Mouse (Mus musculus): ENCODE measurements around the gene Bcat1. TPM values are rescaled to one million over a fixed set of nuclear protein-coding genes. Genes with fewer than 3 reads are reported as not detected.
A peak's percentile ranks its signal among the peaks of the same experiment; 100 is the strongest.

Gene Bcat1
- 0.25 TPM in 1 of 2 replicates, not detected in the other for total RNA-seq (2015)
- total RNA-seq (2017) = 0.24 TPM in 1 of 2 replicates, not detected in the other

- ATAC-seq (ENCODE audit: poor library complexity, severe bottlenecking) = peak; percentile 54
Measured at GRCm38 (mm10) chr6:145075548-145076224, at the start of gene Bcat1. Gene Bcat1 (minus strand): TSS chr6:145076184.

GRCm38 (mm10) chr6:145125591-145126113 is 49.7 kb upstream of the Bcat1 start:
- no peak for ATAC-seq (ENCODE audit: poor library complexity, severe bottlenecking)

DNA sequence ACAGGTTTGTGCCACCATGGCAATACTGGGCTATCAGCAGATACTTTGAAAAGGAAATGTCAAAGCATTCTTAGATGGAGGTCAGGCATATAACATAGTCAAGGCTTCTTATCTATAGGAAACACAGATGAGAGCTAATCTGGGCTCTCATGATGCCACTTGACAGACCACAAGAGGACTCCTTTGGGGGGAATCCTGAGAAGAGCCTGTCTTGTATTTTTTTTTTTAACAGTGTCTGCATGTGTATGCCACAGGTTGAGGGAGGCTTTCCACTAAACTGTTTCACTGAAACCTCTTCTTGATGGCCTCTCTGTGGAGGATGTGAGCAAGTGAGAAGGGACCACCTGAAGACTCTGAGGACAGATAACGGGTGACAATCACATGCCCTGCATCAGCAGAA is 48.6 kb upstream of the Bcat1 start:
- ATAC-seq (ENCODE audit: poor library complexity, severe bottlenecking) = no peak

DNA sequence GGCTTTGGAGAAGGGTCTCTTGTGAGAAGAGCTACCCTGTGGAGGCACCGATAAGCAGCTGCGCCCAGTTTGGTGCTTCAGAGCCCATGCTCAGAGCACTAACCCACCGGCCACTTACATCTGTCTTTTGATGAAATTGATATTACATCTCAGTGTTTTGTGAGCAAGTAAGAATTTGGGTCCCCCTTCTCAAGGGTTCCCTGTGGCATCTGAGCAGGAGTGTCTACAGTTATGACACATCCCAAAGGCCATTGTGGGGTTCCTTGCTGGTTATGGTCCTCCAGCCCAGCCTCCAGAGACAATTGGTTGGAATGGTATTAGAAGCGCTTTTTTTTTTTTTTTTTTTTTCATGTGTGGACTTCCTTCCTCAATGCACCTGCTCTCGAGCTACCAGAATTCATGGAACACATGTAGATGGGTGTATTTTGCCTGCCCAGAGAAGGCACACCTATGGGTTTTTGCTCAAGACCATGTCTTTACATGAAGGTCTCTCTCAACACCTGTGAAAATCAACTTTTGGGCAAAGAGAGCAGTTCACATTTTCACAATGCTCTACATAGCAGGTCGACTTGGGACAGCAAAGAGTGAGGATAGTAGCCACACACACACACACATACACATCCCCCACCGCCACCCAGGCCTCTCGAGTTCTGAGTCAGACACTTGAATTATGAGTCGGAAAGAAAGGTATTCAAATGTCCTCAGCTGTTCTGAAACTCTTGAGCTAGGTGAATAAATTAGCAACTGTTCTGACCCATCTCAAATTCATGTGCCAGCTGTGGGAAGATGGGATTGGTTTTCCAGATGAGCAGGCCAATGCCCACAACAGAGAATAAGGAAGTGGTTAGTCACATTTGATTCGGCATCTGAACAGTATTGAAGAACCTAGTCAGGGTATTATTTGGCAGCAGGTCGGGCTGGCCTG is 47.4 kb upstream of the Bcat1 start:
- ATAC-seq (ENCODE audit: poor library complexity, severe bottlenecking) = peak; percentile 16

- ATAC-seq (ENCODE audit: poor library complexity, severe bottlenecking) = no peak
Measured at GRCm38 (mm10) chr6:145122423-145123059, 46.6 kb upstream of the Bcat1 start.

GRCm38 (mm10) chr6:145121590-145122420 is 45.8 kb upstream of the Bcat1 start:
- peak; percentile 77 for ATAC-seq (ENCODE audit: poor library complexity, severe bottlenecking)

DNA sequence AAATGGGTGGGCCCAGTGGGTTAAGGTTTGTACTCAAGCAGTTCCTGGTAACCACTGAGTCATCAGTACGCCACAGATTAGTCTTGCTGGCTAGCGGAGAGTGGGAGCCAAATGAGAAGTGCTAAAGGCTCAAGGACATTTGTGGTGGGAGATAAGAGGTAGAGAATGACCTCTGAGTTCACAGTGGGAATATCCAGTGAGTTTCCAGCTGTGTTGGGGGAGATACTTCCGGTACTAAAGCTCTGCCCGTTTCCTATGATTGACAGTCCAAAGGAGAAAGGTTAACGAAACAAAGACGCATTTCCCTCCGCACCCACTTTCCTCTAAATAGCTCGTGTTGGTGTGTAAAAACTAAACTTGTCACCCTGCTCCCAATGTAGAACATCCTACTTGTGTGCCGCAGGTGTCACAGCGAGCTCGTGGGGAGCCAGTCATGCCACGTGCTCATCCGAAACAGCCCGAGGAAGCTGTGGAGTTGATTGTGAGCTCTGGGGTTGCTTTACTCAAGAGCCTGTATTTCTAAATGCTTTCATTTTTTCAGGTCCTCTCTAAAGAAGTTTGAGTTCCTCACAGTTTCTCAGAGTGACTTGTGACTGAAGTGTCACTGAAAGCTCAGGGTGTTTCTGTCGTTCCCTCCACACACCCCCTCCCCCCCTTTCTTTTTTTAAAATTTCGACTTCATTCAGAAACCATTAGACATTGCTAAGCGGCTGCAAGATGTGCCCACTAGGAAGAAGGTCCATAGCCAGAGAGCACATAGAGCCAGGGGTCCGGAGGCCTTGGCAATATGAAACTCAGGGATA is 45.0 kb upstream of the Bcat1 start:
- peak; percentile 41 for ATAC-seq (ENCODE audit: poor library complexity, severe bottlenecking)

DNA sequence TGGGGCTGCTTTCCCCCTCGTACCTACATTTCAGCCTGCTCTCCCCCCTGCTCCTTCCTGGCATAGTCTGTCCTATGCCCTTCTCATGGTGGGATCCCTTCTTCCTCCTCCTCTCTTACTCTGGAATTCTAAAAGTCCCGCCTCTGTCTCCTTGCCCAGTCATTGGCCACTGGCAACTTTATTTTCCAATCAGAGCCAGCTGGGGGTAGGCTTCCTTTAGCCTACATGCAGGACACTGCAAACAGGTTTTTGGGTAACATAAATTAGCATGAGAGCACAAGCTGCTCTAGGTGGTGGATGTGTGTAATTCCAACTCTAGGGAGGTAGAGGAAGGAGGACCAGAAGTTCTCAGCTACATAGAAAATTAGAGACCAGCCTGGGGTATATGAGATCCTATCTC is 44.1 kb upstream of the Bcat1 start:
- ATAC-seq (ENCODE audit: poor library complexity, severe bottlenecking) = no peak

GRCm38 (mm10) chr6:145116098-145116672 is 40.2 kb upstream of the Bcat1 start:
- peak; percentile 36 for ATAC-seq (ENCODE audit: poor library complexity, severe bottlenecking)

DNA sequence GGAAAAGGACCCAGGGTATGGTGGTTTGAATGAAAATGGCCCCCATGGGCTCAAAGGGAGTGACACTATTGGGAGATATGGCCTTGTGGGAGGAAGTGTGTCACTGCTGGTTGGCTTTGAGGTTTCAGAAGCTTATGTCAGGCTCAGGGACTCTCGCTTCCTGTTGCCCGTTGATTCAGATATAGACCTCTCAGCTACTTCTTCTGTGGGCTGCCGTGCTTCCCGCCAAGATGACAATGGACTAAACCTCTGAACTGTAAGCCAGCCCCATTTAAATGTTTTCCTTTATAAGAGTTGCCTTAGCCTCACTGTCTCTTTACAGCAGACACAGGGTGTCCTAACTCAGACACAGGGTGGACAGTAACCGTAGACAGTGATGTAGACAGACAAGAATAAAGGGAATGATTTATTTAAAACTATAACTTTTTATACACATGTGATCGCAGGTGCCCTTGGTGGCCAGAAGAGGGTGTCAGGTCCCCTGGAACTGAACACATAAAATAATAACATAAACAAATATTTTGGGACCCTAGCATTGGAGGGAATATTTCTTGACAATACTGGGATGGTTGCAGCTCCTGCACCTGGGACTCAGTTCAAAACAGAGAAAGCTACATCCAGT is 39.6 kb upstream of the Bcat1 start, which contains the start of gene Lrmp:
Gene Lrmp, plus strand, starts transcription at position 178 of the 622 bp plus-strand sequence.
- peak; percentile 94 for ATAC-seq (ENCODE audit: poor library complexity, severe bottlenecking)

GRCm38 (mm10) chr6:145114561-145114960 is 38.6 kb upstream of the Bcat1 start:
- ATAC-seq (ENCODE audit: poor library complexity, severe bottlenecking) = no peak

GRCm38 (mm10) chr6:145112865-145113264 is 36.9 kb upstream of the Bcat1 start:
- ATAC-seq (ENCODE audit: poor library complexity, severe bottlenecking) = no peak

GRCm38 (mm10) chr6:145110786-145111185 is 34.8 kb upstream of the Bcat1 start:
- no peak for ATAC-seq (ENCODE audit: poor library complexity, severe bottlenecking)

- 0 out of 2 replicates have a peak, but pooled peaks have one; percentile 9 for ATAC-seq (ENCODE audit: poor library complexity, severe bottlenecking)
Measured at GRCm38 (mm10) chr6:145106163-145106842, 30.3 kb upstream of the Bcat1 start.

GRCm38 (mm10) chr6:145105439-145105838 is 29.5 kb upstream of the Bcat1 start:
- no peak for ATAC-seq (ENCODE audit: poor library complexity, severe bottlenecking)

- no peak for ATAC-seq (ENCODE audit: poor library complexity, severe bottlenecking)
Measured at GRCm38 (mm10) chr6:145104241-145104939, 28.4 kb upstream of the Bcat1 start.

DNA sequence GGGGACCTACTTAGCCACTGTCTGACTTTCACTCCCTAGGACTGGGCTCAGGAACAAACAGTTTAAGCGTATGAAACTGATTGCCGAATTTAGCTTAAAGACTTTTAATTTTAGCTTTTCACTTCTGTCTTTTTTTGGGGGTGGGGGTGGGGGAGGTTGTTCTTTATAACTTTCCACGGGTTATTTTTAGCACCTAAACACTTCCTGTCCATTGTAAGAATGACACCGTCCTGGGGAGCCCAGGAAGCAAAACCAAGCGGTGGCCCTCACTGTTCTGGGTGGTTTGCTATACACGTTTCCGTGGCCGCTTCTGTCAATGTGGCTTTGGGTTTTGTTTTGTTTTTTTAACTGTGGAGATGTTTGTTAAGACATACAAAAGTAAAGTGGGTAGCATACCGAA is 24.9 kb upstream of the Bcat1 start:
- ATAC-seq (ENCODE audit: poor library complexity, severe bottlenecking) = peak; percentile 75
